Mouse (Mus musculus) CD4-positive helper T cell, adult 2 months (primary cell): Measurements from ENCODE around the gene Sppl3.

Source experiments
- DNase-seq: peaks from one replicate; pipeline ENCODE4 v3.0.0-alpha.2; 2012; ENCODE audit warnings: low read depth, missing footprints, low spot score

The Sppl3 gene

DNA sequence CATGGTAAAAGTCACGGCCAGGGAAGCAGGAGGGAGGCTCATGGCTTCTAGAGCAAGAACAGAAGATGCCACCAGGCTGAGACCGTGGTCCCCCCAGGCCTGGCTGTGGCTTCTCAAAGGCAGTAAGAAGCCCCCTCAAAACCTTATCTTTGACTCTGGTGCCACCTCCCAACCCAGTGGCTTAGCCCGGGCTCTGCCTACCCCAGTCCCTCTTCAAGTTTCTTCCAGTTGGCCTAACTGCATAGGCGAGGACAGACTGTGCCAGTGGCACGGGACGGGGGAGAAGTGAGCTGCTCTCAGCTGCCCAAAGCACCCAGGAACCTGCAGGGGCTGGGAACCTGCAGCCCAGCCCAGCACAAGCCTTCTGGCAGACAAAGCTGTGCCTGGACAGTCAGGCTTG lies 113.8 kb downstream of the Sppl3 start:
- DNase-seq = no peak

- peak; percentile 85 for DNase-seq
Observed at GRCm38 (mm10) chr5:115125211-115125871, 114.4 kb downstream of the Sppl3 start.

GRCm38 (mm10) chr5:115126578-115127312 lies 115.8 kb downstream of the Sppl3 start:
- DNase-seq = peak; percentile 73

- DNase-seq = no peak
Observed at GRCm38 (mm10) chr5:115127421-115128179, 116.7 kb downstream of the Sppl3 start.

GRCm38 (mm10) chr5:115129328-115129727 lies 118.4 kb downstream of the Sppl3 start:
- DNase-seq = no peak

- DNase-seq = peak; percentile 80
Observed at GRCm38 (mm10) chr5:115132465-115132864, 121.5 kb downstream of the Sppl3 start.

DNA sequence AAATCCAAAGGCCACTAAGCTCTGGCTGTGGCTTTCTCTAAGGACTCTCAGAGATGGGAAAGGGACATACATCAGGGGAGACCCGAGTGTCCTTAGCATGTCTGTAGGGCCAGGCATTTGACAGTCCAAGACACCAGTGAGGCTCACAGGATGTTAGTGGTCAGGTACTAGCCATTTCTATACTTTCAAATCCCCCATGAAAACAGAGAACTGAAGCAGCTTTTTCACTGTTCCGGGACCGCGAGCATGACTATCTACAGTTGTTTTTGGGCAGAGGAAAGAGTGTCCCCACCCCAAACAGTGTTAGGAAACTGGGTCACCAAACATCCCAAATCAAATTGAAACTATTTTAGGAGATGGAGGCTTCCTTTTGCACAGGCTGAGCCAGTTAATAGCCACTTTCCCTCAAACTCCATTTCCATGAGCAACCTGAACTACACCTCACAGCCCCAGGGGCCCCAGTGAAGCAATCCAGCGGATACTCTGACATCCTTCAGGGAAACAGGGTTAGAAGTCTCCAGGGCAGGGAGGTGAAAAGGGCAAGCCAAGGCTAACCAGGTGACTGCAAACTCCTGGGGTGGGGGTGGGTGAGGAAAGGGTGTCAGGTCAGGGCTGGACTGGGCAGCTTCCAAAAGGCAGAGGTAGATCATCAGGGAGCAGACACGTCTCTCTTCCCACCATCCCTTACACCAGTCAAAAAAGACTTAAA lies 122.6 kb downstream of the Sppl3 start:
- peak; percentile 34 for DNase-seq

DNA sequence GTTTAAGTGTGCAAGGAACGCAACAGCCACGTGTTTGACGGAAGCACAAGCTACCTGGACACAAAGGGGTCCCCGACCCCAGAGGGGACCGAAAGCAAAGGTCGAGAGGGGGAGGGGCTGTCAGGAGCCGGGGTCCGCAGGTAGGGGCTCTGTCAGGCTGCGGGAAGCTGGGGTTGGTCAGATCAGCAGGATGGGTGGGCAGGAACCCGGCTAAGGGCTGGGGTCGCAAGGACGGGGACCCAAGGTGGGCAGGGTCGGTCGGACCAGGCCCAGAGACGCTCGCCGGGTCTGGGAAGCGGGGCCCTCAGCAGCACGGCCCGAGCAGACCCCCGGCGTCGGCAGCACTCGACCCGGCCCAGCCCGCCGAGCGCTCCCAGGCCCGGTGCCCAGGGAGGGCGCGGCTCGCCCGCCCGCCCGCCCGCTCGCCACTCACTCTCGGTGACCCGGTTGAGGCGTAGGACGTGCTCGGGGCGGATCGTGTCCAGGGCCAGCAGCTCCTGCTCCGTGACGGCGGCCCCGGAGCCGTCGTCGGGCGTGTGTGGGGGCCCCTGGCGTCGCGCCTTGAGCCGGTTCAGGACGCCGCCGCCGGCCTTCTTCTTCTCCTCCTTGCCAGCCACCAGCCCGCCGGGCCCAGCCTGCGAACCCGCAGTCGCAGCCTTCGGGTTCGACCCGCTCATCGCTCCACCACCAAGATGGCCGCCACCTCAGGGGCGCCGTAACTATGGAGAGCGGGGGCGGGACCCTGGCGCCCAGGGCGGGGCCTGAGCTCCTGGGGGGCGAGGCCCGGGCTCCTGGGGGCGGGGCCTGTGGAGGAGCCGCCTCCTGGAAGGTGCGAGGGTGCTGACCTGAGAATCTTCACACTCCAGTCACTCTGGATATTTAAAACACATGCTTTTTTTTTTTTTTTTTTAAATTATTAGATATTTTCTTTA lies 123.6 kb downstream of the Sppl3 start, which contains the start of gene Unc119b:
Gene Unc119b (minus strand): TSS at position 742 of the 932 bp plus-strand sequence.
- peak; percentile 91 for DNase-seq

GRCm38 (mm10) chr5:115139124-115139523 lies 128.2 kb downstream of the Sppl3 start:
- DNase-seq = no peak

DNA sequence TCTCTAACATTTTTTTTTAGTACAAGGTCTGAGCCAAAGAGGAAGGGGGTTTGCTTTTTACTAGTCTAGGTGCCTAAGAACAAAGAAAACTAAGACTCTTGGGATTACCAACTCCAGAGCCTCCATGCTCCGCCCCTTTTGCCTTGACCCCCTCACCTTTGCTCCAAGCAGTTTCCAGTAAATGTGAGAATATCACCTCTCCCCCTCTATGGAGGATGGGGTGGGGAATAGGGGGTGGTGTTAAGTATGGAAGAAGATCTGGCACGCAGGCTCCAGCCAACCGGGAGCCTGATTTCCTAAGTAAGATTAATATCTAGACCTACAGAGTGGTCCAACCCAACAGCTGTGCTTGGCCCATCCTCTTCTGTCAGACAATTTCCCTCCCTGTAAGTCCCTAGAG lies 129.8 kb downstream of the Sppl3 start:
- no peak for DNase-seq

DNA sequence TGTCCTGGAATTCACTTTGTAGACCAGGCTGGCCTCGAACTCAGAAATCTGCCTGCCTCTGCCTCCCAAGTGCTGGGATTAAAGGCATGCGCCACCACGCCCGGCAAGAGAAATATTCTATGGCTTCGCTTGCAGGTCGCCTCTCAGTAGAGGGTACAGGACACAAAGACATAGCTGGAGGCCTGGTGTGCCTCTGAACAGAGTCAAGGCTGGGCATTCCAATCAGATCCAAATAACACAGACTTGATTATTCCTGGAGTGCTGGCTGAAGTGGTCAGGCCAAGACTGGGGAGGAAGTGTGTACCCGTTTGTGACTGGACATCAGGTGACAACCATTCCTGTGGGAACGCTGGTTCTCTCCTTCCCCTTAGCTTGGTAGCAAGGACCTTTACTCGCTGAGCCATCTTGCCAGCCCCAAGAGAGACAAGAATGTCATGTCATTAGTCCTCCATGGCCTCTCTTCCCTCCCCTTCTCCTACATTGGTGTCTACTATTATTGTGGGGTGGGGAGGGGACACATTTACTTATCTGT lies 131.3 kb downstream of the Sppl3 start:
- no peak for DNase-seq

- no peak for DNase-seq
Observed at GRCm38 (mm10) chr5:115143552-115143951, 132.6 kb downstream of the Sppl3 start.

DNA sequence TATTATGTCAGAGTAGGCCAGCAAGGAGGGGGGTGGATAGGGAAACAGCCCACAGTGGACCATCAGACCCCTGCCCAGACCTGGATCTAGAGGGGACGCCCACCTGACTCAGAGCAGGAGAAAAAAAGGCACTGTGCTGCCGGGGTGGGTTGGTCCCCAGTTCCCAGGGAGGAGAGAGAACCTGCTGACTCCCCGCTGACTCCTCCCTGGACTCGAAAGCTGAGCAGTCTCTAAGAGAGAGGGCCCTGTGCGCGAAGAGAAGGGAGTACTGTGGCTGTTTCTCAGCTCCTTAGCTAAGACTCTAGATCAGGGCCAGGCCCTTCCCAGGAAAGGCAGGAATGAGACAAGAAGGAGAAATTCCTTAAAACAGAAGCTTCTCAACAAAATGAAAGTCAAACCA lies 133.5 kb downstream of the Sppl3 start:
- DNase-seq = no peak

- no peak for DNase-seq
Observed at GRCm38 (mm10) chr5:115145253-115145968, 134.5 kb downstream of the Sppl3 start.

DNA sequence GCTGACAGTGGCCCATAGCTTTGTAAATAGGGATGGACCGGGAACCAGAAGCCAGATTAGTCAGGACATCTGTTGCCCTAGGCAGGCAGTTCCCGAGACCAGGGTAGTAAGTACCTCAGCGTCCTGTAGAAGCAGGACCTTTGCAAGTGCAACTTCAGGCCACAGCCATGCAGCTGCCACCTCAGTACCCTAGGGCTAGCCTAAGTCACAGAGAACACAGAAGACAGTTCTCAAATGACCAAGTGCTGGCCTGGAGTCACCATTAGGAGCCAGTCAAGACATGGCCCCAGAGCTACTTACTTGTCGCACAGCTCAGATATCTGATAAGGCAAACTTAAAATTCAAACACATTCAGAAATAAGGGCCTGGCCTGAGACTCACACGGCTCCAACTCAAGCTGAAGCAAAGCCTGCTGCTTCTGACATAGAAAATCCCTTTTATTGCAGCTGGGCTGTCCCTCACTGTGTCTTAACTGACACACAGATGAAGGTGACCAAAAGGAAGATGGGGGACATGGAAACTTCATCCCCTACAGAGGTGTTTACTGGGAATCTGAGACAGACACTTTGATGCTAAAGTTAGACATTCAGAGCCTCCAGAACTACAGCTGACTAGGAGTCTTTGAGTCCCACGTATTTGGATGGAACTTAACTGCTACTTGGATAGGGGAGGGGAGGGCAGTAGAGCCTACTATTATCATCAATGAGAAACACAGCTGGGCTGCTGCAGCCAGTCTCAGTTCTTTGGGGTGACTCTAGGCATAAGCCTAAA lies 135.2 kb downstream of the Sppl3 start:
- DNase-seq = no peak

DNA sequence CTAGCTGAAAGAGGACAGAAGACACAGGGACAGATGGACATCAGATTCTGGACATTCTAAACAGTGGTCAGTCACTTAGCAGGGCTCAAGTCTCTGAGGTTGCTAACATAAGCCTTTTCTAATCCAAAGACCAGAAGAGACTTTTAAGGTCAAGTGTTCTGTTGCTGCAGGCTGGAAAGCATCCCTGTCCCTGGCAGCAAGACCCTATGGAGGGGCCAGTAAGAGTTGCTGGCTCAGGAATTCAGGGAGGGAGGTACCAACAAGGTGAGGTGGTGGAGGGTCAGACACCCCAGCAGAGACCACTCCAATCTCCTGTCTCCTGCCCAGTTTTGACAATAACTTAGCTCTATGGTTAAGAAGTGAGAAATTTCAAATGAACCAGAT lies 135.8 kb downstream of the Sppl3 start:
- no peak for DNase-seq

DNA sequence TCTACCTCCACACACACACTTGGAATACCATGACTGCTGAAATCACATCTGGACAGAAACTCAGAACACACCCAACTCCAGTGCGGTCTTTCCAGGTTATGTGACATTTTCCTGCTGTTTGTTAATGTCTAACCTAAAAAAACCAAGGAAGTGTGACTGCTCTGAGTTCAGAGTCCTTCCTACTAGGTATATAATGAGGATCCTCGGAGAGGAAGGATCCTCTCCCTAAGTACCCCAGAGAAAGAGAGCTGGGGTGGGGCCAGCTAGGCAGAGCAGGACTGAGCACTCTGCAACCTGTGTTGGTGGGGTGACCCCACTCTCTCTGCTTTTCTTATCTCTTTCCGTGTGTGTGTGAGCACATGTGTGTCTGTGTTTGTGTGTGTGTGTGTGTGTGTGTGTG lies 136.5 kb downstream of the Sppl3 start:
- no peak for DNase-seq

- DNase-seq = no peak
Observed at GRCm38 (mm10) chr5:115148378-115148777, 137.4 kb downstream of the Sppl3 start.
